Mouse (Mus musculus): Measurements from ENCODE around the gene Duox1.
"Not testable (repeated sequence)": the region's sequence is repeated elsewhere in the genome, so short reads cannot be mapped to it uniquely, and the experiment has no call there.

Duox1 gene

DNA sequence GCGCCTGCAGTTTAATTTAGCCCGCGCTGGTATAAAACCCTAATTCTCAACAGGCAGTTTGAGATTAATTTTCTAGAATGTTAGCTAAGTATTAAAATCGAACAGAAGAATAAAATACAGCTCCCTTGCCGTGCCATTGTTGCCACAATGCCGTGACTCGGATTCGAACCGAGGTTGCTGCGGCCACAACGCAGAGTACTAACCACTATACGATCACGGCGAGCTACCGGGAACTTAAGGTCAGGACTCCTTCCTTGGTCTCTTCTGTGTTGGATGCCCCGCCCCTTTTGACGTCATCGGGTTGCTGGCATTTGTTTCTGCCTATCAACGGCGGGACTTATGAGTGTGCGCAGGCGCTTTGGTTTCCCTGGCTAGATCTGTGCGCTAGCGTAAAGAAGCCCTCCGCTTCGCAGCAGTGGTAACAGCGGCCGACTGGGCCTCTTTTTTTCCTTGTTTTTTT, 61.8 kb downstream of the Duox1 start:
- DNase-seq: peak; percentile 97

DNA sequence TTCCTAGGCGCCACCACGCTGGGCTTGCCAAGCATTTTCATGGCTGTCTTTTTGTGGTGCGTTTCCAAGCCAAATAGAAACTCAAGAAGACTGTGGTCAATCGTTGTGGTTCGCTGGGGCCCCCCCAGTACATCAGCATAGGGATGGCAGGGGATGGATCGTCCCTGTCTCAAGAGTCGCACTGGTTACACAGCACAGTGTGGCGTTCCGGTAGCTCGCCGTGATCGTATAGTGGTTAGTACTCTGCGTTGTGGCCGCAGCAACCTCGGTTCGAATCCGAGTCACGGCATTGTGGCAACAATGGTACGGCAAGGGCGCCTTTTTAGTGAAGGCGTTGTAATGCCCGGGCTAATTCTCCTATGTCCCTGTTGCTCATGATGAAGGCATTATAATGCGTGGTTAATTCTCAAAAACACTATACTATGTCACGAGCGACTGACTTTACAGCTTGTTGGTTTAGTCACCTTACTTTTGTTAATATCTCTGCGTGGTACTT, 62.3 kb downstream of the Duox1 start:
- peak; percentile 80 to 82 for DNase-seq

DNA sequence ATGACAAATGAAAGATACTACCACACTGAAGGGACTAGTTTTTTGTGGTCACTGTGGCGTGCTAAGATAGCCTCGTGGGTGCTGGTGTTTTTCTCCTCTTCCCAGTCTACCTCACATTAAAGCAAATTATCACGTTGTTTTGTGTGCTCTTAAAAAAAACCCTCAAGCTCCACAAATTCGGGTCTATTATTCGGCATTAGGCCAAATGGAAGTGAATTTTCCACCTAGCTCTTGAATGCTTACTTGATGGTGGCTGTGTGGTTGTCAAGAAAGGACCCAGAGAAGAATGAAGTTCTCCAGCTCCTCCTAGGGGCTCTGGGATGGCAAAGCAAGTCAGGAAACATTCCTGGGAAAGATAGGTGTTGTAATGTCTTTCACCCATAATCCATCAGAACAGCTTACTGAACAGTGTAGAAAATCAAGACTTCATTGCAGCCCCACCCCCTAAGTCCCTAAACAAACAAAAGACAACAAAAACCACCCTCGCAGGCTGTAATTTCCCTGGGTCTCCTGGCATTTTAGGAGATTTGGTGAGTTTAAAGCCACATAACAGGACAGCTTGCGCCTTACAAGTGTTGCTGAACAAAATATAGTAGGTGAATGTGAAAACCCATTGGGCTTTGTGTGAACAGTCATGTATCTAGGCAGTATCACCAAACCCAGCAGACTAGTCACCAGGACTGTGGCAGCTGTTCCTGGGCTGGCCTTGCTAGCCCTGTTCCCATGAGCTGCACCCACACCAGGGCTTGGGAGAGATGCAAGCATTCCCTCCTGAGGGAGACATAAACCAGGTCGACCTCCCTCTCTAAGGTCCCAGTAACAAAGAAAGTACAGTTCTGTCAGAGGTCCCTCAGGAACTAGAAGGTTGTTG, 63.2 kb downstream of the Duox1 start:
- DNase-seq: peak; percentile 35 to 63

DNA sequence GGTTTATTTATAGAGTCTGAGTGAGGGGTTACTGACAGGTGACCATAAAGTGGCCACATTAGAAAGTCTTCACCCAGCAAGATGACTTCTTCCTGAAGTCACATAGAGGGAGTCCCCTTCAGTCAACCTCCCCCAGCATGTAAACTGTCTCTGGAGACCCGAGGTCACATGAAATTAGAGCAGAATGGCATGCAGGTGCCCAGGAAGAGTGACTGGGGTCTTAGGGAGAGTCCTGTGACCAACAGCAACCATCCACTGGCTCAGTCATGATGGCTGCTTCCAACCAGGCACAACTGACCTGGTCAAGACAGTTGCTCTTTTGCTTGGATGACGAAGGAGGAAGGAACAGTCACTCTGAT, 63.8 kb downstream of the Duox1 start:
- no peak for DNase-seq

DNA sequence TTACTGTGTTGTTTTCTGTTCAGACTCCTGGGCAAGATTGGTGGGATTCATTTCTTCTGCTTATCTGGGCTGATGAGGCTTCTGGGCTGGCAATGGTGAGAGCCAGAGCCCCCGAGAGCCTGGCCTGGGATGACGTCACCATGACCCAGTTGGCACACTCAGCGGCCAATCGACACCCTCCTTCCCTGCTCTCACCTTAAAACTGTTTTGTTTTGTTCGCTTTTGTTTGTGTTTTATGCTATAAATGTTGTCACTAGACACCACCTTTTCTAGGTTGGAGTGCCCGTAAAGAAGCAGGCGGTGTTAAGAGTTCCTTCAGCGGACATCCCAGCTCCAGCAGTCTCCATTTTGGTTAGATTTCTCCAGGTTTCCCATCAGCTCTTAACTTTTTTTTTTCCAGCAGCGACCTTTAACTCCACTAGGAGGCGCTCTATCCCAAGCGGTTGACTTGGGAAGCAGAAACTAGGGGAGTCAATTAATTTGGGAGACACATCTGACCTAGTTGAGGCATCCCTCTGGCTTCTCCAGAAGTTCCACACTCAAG, 65.4 kb downstream of the Duox1 start:
- DNase-seq: peak; percentile 35 to 57

DNA sequence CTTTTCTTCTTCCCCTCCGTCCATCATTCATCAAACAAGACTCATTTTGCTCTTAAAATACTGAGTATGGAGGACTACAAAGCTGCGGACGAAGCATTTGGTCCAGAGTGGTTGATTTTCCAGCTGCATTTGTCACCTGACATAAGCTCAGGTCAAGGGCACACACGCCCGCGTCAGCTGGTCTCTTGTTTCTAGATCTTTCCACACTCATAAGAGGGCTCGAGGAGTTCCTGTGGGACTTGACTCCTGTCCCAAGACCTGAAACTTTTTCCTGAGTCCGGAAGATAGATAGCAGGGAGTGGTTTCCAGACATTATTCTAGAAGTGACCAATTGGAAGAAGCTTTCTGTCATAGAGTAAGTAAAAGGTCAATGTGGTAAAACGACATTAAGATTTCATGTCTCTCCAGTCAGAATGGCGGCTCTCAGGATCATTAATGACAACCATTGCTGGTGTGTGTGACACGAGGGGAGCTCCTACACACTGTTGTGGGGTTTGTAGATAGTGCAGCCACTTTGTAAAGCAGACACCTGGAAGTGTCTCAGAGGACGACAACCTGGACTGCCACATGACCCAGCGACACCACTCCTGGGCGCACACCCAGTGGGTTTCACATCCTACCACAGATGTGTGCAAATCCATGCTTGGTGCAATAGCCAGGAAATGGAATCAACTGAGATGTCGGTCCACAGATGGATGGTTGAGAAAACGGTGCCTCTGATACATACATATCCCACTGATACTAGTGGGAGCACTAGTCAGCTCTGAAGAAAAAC, 66.0 kb downstream of the Duox1 start:
- DNase-seq: peak in 1 of 2 experiments; percentile 33

DNA sequence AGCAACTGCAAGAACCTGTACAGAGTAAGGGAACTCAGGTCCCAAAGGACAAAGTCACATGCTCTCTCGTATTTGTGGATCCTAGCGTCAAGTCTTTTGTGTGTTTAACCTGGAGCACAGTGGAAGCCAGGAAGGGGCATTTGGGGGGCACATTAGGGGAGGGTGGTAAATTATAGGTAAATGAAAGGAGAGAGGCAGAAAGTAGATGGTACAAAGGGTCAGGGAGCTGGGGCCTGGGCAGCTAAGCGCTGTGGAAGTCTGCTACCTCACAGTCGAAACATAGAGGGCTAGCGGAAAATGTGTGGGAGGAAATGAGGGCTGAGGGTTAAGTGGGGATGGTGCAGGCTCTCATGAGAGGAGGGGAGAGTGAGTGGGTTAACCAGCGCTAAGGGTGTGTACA, 66.6 kb downstream of the Duox1 start:
- no peak for DNase-seq

DNA sequence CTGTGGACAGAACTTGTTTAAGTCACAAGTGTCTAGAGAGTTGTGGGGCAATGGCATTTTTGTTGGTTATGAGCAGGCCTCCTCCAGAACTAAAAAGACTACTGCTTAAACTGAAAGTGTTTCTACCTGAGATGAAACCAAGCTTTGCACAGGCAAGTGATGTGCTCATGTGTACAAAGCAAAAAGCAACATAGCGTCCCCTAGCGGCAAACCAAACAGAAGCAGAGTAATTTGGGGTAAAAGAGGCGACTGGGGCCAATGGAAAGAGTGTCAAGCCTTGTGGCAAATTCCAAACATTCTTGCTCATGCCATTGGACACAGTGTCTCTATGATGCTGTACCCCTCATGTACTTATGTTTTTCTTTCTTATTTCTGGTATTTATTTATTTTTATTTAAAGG, 69.6 kb downstream of the Duox1 start:
- no peak for DNase-seq

DNA sequence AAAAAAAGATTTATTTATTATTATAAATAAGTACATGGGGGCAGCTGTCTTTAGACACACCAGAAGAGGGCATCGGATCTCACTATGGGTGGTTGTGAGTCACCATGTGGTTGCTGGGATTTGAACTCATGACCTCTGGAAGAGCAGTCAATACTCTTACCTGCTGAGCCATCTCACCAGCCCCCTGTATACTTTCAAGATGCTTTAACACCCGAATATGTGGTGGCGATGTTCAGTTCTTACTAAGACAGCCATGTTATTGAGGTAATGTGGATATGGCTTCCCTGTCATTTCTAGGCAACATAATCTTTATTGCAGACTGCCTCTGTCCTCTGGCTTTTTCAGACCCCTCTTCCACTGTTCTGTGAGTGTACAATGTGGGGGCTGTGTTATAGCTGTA, 71.7 kb downstream of the Duox1 start:
- not testable (repeated sequence) for DNase-seq

DNA sequence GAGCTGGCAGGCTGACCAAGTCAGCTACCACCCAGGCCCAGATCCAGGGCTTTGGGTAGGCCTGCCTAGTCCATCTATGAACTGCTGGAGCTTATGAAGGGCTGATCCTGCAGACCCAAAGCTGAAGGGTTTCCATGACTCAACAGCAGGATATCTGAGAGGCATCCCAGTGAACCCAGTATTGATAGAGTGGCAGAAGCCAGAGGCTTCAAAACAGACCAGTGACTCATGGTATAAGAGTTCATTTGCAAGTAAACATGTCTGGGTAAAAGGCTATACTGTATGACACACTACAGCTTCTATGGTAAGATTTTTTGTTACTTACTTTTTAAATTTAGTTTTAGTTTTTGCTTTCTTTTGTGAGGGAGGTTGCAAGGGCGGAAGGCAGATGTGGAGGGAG, 80.7 kb downstream of the Duox1 start:
- no peak for DNase-seq
